Mouse (Mus musculus) common myeloid progenitor, adult 5-6 weeks (primary cell): ENCODE measurements around the gene Hoxb6. TPM values are rescaled to one million over a fixed set of nuclear protein-coding genes. Genes with fewer than 3 reads are reported as not detected.

Source experiments
- ATAC-seq: replicated peaks from 2 replicates; pipeline ENCODE4 v1.8.0; 2016; ENCODE audit warnings: low read depth, mild to moderate bottlenecking, moderate TSS enrichment, inconsistent platforms; ENCODE audit not compliant: poor library complexity, severe bottlenecking
- total RNA-seq: library from RNA; stranded (forward); fragments of 200-1000, 187-1606 nt; gene quantifications from 2 replicates; pipeline ENCODE4 v1.2.3, GENCODE M21; 2017

Gene Hoxb6
- total RNA-seq, 1 experiment from 2014 or later: not detected

- ATAC-seq: no peak
Observed at GRCm38 (mm10) chr11:96284774-96285734, 7.2 kb upstream of the Hoxb6 start.

- no peak for ATAC-seq
Observed at GRCm38 (mm10) chr11:96285771-96286738, 6.2 kb upstream of the Hoxb6 start, which contains the start of gene Hoxb7. Hoxb7 (plus strand) TSS chr11:96286623.

GRCm38 (mm10) chr11:96286739-96287385 is 5.4 kb upstream of the Hoxb6 start:
- ATAC-seq: no peak

GRCm38 (mm10) chr11:96287411-96287810 is 4.9 kb upstream of the Hoxb6 start:
- ATAC-seq: no peak

GRCm38 (mm10) chr11:96288455-96289221 is 3.6 kb upstream of the Hoxb6 start:
- no peak for ATAC-seq

GRCm38 (mm10) chr11:96289293-96289692 is 3.0 kb upstream of the Hoxb6 start:
- ATAC-seq: no peak

- ATAC-seq: no peak
Observed at GRCm38 (mm10) chr11:96289837-96290236, 2.4 kb upstream of the Hoxb6 start.

GRCm38 (mm10) chr11:96290705-96291355 is 1.4 kb upstream of the Hoxb6 start:
- no peak for ATAC-seq

GRCm38 (mm10) chr11:96292565-96293301 is 457 bp downstream of the Hoxb6 start:
- no peak for ATAC-seq

GRCm38 (mm10) chr11:96293302-96293921 is 1.1 kb downstream of the Hoxb6 start:
- ATAC-seq: no peak

- peak; percentile 80 for ATAC-seq
Observed at GRCm38 (mm10) chr11:96294245-96295091, 2.2 kb downstream of the Hoxb6 start.

GRCm38 (mm10) chr11:96295092-96295835 is 3.0 kb downstream of the Hoxb6 start:
- no peak for ATAC-seq

GRCm38 (mm10) chr11:96296997-96297396 is 4.7 kb downstream of the Hoxb6 start:
- no peak for ATAC-seq

GRCm38 (mm10) chr11:96297428-96297827 is 5.2 kb downstream of the Hoxb6 start:
- ATAC-seq: no peak

GRCm38 (mm10) chr11:96297968-96298635 is 5.8 kb downstream of the Hoxb6 start:
- no peak for ATAC-seq
